Mouse (Mus musculus): Measurements from ENCODE around the gene Rnf115. TPM values are rescaled to one million over a fixed set of nuclear protein-coding genes. Genes with fewer than 3 reads are reported as not detected.

The Rnf115 gene
- total and polyA plus RNA-seq, 2 experiments from 2014 or later = 52.6 to 63.6 TPM

DNA sequence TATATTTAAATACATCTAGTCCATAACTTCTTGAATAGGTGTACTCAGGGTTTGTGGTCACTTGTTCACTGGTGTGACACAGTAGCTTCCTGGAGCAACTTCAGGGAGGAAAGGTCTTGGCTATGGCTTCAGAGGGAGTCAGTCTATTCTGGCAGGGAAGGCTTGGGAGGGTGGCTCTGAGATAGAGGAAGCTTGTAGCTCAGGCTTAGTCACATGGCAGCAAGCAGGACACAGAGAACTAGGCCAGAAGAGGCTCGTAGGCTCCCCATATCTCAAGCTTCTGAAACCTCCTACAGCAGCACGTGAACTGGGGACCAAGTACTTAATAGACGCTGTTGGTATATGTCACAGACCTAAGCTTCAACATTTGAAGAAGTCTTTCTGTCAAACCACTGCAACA is 83.8 kb downstream of the Rnf115 start:
- no peak for DNase-seq
- no peak for TF ChIP-seq CTCF (IDR thresholded peaks at IDR 0.05; ENCODE audit: low read depth)
- H3K4me1 ChIP-seq (ENCODE audit: insufficient read depth) = no peaks in the 10 kb centered on the region
- H3K4me2 ChIP-seq (ENCODE audit: low read depth) = no peak overlapping the region
- no peak for ATAC-seq
- H3K27ac ChIP-seq (ENCODE audit: low read depth, low read length) = no peak overlapping the region
- no peak overlapping the region for H3K9ac ChIP-seq
- no peaks in the 10 kb centered on the region for H3K9me3 ChIP-seq (ENCODE audit: low read length)
- no peaks in the 10 kb centered on the region for H3K36me3 ChIP-seq (ENCODE audit: insufficient read depth)
- no peak overlapping the region for H3K4me3 ChIP-seq (ENCODE audit: low read depth, low read length)
- WGBS = 93% methylated on average over 3 of the region's 3 CpGs
- no peaks in the 10 kb centered on the region for H3K27me3 ChIP-seq (ENCODE audit: insufficient read depth, low read length)

DNA sequence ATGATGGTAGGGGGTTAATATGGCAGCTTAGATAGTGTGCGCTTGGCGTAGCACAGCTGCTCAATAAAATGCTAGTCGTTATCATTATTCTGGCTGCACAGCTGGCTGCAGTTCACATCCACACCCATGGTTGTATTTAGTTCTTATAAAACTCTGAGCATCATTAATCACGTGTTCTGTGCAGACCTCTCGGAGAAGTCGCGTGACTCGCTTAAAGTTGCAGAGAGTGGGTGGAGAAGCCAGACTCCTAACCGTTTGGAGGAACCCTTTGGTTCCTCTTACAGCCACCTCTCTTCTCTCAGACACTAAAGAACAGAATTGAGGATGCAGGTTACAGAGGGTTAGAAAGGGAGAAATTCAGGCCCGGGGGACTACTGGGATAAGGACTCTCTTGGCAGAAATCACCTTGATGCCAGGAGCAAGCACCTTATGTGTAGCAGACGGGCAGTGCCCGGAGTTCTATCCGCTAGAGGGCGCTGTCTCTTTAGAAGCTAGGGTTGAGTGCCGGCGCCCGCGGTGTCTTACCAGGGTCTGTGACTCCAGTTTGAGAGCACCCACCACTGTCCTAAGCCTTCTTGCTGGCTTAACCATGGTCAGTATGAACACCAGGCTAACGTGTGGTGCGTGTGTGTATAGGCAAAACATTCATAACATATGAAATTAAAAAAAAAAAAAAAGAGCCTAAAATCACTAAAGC is 85.1 kb downstream of the Rnf115 start:
- H3K4me3 ChIP-seq (ENCODE audit: low read depth, low read length) = no peak overlapping the region
- DNase-seq (peak; percentile 69), ATAC-seq (no peak)
- 44% methylated on average over 20 of the region's 20 CpGs for WGBS
- H3K27me3 ChIP-seq (ENCODE audit: insufficient read depth, low read length) = no peaks in the 10 kb centered on the region
- no peaks in the 10 kb centered on the region for H3K36me3 ChIP-seq (ENCODE audit: insufficient read depth)
- TF ChIP-seq CTCF (IDR thresholded peaks at IDR 0.05; ENCODE audit: low read depth) = peak; percentile 58
- H3K9me3 ChIP-seq (ENCODE audit: low read length) = no peaks in the 10 kb centered on the region
- no peak overlapping the region for H3K9ac ChIP-seq
- peak overlapping the region; percentile 26; the same call in 1 of the 2 replicates for H3K4me2 ChIP-seq (ENCODE audit: low read depth)
- no peaks in the 10 kb centered on the region for H3K4me1 ChIP-seq (ENCODE audit: insufficient read depth)
- no peak overlapping the region for H3K27ac ChIP-seq (ENCODE audit: low read depth, low read length)

DNA sequence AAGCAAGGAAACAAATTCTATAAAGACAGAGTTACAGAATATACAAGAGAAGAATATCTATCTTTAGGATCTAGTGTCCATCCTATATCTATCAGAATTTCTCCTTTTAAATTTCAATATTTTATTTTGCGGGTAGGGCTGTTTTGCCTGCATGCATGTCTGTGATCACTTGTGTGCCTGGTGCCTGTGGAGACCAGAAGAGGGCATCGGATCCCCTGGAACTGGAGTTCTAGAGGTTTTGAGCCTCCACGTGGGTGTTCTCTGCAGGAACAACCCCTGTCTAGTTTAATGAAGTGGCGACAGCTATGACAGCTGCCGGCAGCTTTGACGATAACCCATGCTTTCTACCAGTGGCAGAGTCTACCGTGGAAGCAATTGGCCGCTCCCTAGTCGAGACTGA is 85.6 kb downstream of the Rnf115 start:
- Histone ChIP-seq H3K36me3 (ENCODE audit: insufficient read depth) (no peaks in the 10 kb centered on the region), H3K4me1 (ENCODE audit: insufficient read depth) (no peaks in the 10 kb centered on the region), H3K27me3 (ENCODE audit: insufficient read depth, low read length) (no peaks in the 10 kb centered on the region), H3K27ac (ENCODE audit: low read depth, low read length) (no peak overlapping the region), H3K4me3 (ENCODE audit: low read depth, low read length) (no peak overlapping the region), H3K9ac (no peak overlapping the region), H3K9me3 (ENCODE audit: low read length) (no peaks in the 10 kb centered on the region), H3K4me2 (ENCODE audit: low read depth) (0 out of 2 replicates have a peak overlapping the region, but pooled peaks have one; percentile 26)
- 0 out of 2 replicates have a peak, but pooled peaks have one; percentile 42 for ATAC-seq
- TF ChIP-seq CTCF (IDR thresholded peaks at IDR 0.05; ENCODE audit: low read depth) = peak; percentile 42; the same call in 1 of the 2 replicates
- peak; percentile 7 for DNase-seq
- WGBS = 35% methylated on average over 9 of the region's 9 CpGs

DNA sequence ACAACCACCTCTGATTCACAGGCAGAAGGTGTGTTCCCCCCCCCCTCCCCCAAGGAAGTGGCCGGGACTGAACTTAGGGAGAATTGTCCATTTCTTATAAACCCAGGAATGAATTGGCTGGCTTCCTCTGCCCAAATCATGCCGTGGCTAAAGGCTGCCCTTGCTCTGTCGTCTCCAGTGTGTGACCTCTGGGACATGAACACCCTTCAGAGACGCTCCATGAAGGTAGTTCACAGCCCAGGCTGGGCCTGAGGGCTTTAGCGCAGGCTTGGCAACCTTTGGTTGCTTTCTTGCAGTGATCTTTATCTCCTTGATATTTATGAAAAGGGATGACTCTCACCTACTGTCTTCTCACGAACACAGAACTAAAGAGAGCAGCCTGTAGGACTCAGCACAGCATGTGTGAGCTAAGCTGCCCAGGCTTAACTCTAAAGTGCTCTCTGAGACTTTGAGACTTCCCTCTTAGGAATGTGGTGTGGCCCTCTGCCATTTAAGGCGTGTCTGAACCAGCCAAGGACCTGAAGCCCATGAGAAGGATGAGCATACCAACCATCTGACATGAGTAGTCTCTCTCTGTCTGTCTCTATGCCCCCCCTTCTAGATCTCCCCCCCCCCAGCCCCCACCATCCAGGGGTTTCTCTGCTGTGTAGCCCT is 86.3 kb downstream of the Rnf115 start:
- H3K36me3 ChIP-seq (ENCODE audit: insufficient read depth) = no peaks in the 10 kb centered on the region
- no peak for TF ChIP-seq CTCF (IDR thresholded peaks at IDR 0.05; ENCODE audit: low read depth)
- no peak overlapping the region for H3K4me3 ChIP-seq (ENCODE audit: low read depth, low read length)
- 70% methylated on average over 7 of the region's 7 CpGs for WGBS
- H3K9ac ChIP-seq = no peak overlapping the region
- no peak overlapping the region for H3K4me2 ChIP-seq (ENCODE audit: low read depth)
- no peaks in the 10 kb centered on the region for H3K27me3 ChIP-seq (ENCODE audit: insufficient read depth, low read length)
- DNase-seq = no peak
- no peak for ATAC-seq
- no peaks in the 10 kb centered on the region for H3K4me1 ChIP-seq (ENCODE audit: insufficient read depth)
- H3K9me3 ChIP-seq (ENCODE audit: low read length) = no peaks in the 10 kb centered on the region
- H3K27ac ChIP-seq (ENCODE audit: low read depth, low read length) = no peak overlapping the region

DNA sequence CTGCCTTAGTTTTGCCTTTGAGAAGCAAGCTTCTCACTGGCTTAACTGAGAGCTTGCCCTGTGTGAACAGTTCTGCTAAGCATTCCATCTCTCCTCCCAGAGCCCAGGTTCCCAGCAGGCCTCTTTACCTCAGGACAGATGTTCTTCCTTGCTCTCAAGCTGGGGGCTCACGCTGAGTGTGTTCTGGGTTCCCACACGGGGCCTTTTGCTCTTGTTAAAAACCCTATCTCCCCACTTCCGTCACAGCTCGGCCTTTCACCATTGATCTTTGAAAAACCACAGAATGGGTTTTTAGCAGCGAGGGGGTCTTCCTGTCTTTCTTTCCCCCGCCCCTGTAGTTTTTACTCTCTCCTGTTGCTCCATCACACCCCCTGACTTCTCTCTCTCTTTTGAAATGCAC is 86.9 kb downstream of the Rnf115 start:
- Histone ChIP-seq H3K4me2 (ENCODE audit: low read depth) (no peak overlapping the region), H3K9ac (no peak overlapping the region), H3K9me3 (ENCODE audit: low read length) (no peaks in the 10 kb centered on the region), H3K36me3 (ENCODE audit: insufficient read depth) (no peaks in the 10 kb centered on the region), H3K27ac (ENCODE audit: low read depth, low read length) (no peak overlapping the region), H3K4me3 (ENCODE audit: low read depth, low read length) (no peak overlapping the region), H3K4me1 (ENCODE audit: insufficient read depth) (no peaks in the 10 kb centered on the region), H3K27me3 (ENCODE audit: insufficient read depth, low read length) (no peaks in the 10 kb centered on the region)
- 58% methylated on average over 6 of the region's 6 CpGs for WGBS
- TF ChIP-seq CTCF (IDR thresholded peaks at IDR 0.05; ENCODE audit: low read depth) = no peak
- no peak for ATAC-seq
- no peak for DNase-seq

DNA sequence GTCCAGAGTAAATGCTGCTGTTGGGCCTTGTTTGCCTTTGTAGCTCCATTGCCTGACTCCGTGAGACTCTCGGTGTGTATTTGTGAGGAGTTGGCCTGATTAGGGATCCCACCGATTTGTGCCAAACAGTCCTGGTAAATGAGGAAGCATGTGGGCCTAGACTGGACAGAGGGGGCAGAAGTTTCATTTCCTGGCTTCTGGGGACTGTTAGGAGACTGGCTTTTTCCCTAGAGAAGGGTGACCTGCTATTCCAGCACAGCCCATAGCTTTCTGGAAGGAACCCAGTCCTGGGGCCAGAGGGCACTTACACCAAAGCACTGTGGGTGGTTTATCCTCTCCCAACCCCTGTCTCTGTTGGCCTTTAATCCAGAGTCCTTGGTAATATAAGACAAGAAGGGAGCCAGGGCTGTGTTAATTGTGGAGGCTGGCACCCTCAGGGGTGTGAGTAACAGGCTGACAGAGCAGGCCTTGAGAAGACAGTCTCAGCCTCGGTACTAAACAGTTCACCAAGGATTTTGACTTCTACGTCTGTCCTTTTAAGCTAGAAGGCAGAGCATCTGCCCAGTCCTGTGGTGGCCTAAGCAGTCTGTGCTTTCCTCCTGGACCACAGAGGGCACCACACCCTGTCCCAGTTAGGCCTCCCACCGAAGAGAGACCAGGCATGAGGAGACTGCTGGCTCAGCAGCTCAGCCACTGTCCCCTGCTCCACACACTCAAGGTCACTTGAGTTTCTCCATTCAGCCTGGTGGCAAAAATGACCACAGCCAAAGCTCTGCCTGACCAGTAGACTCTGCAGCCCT is 92.9 kb downstream of the Rnf115 start:
- ATAC-seq (no peak), DNase-seq (no peak)
- no peaks in the 10 kb centered on the region for H3K27me3 ChIP-seq (ENCODE audit: insufficient read depth, low read length)
- H3K36me3 ChIP-seq (ENCODE audit: insufficient read depth) = no peaks in the 10 kb centered on the region
- no peak for TF ChIP-seq CTCF (IDR thresholded peaks at IDR 0.05; ENCODE audit: low read depth)
- no peak overlapping the region for H3K27ac ChIP-seq (ENCODE audit: low read depth, low read length)
- no peak overlapping the region for H3K4me2 ChIP-seq (ENCODE audit: low read depth)
- H3K9ac ChIP-seq = no peak overlapping the region
- 83% methylated on average over 6 of the region's 6 CpGs for WGBS
- H3K4me3 ChIP-seq (ENCODE audit: low read depth, low read length) = no peak overlapping the region
- H3K4me1 ChIP-seq (ENCODE audit: insufficient read depth) = no peaks in the 10 kb centered on the region
- H3K9me3 ChIP-seq (ENCODE audit: low read length) = no peaks in the 10 kb centered on the region

DNA sequence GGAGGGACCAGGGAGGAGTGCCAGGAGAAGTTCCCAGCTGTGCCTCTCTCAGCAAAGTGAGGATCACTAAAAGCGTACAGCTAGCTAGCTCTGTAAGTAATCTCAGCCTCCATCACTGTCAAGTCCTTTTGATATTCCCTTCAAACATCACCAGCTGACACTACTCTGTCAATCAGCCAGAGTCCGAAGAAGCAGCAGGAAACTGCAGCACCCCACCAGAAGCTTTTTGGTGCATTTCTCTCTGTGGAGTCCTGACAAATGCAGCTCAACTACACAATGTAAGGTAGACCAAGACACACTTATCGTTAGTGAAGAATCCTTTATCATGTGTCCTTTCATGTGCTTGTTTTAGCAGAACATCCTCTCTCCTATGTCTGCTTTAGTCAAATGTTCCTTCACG is 94.1 kb downstream of the Rnf115 start:
- Histone ChIP-seq H3K4me1 (ENCODE audit: insufficient read depth) (no peaks in the 10 kb centered on the region), H3K27ac (ENCODE audit: low read depth, low read length) (no peak overlapping the region), H3K4me2 (ENCODE audit: low read depth) (no peak overlapping the region), H3K36me3 (ENCODE audit: insufficient read depth) (no peaks in the 10 kb centered on the region), H3K9me3 (ENCODE audit: low read length) (no peaks in the 10 kb centered on the region), H3K4me3 (ENCODE audit: low read depth, low read length) (no peak overlapping the region), H3K9ac (no peak overlapping the region), H3K27me3 (ENCODE audit: insufficient read depth, low read length) (no peaks in the 10 kb centered on the region)
- 88% methylated on average over 4 of the region's 4 CpGs for WGBS
- no peak for TF ChIP-seq CTCF (IDR thresholded peaks at IDR 0.05; ENCODE audit: low read depth)
- DNase-seq = no peak
- ATAC-seq = no peak

Data from forebrain, postnatal 0 days (tissue).